Mouse (Mus musculus): ENCODE data around the gene Vps13d. TPM values are rescaled to one million over a fixed set of nuclear protein-coding genes. Genes with fewer than 3 reads are reported as not detected.

Vps13d gene
- polyA plus RNA-seq (2014; fragmentation: Nextera tagmentation; extraction: Ambion mirVana), result 8.5 and 9.1 TPM in 2 replicates

GRCm38 (mm10) chr4:145194559-145195162, at the start of gene Vps13d:
TSS of gene Vps13d (minus strand) at chr4:145195005.
- Histone ChIP-seq H3K4me3 (ENCODE audit: low read depth, low read length) (peak within 1 kb of the TSS; percentile 93), H3K9ac (peak within 1 kb of the TSS; percentile 85), H3K9me3 (ENCODE audit: low read depth, low read length) (no peaks in the 10 kb centered on the region), H3K4me1 (ENCODE audit: insufficient read depth) (peaks cover 5% of the 10 kb centered on the region), H3K36me3 (ENCODE audit: insufficient read depth) (peaks cover 7% of the 10 kb centered on the region; the same call in 1 of the 2 replicates), H3K4me2 (peak within 1 kb of the TSS; percentile 97), H3K27ac (ENCODE audit: low read depth) (peak within 1 kb of the TSS; percentile 73), H3K27me3 (ENCODE audit: insufficient read depth, low read length) (no peaks in the 10 kb centered on the region)
- WGBS, result under 1% methylated on average over 53 of the region's 53 CpGs
- TF ChIP-seq CTCF (IDR thresholded peaks at IDR 0.05; ENCODE audit: low read depth), result peak; percentile 99
- DNase-seq, result peak; percentile 97
- peak; percentile 96 for ATAC-seq (ENCODE audit: insufficient read depth)

- TF ChIP-seq CTCF (IDR thresholded peaks at IDR 0.05; ENCODE audit: low read depth), result no peak
- 32% methylated on average over 1 of the region's 1 CpGs for WGBS
- H3K27ac ChIP-seq (ENCODE audit: low read depth), result no peak overlapping the region
- H3K27me3 ChIP-seq (ENCODE audit: insufficient read depth, low read length), result peaks cover 30% of the 10 kb centered on the region
- H3K9me3 ChIP-seq (ENCODE audit: low read depth, low read length), result no peaks in the 10 kb centered on the region
- H3K9ac ChIP-seq, result no peak overlapping the region
- H3K4me2 ChIP-seq, result no peak overlapping the region
- DNase-seq, result no peak
- no peak overlapping the region for H3K4me3 ChIP-seq (ENCODE audit: low read depth, low read length)
- H3K4me1 ChIP-seq (ENCODE audit: insufficient read depth), result peaks cover 10% of the 10 kb centered on the region
- ATAC-seq (ENCODE audit: insufficient read depth), result no peak
- H3K36me3 ChIP-seq (ENCODE audit: insufficient read depth), result no peaks in the 10 kb centered on the region
These were observed 48.0 kb upstream of the Vps13d start for GRCm38 (mm10) chr4:145242719-145243350.

GRCm38 (mm10) chr4:145240723-145241231, 46.0 kb upstream of the Vps13d start:
- Histone ChIP-seq H3K9me3 (ENCODE audit: low read depth, low read length) (no peaks in the 10 kb centered on the region), H3K9ac (no peak overlapping the region), H3K4me1 (ENCODE audit: insufficient read depth) (peaks cover 10% of the 10 kb centered on the region), H3K27me3 (ENCODE audit: insufficient read depth, low read length) (peaks cover 9% of the 10 kb centered on the region; the same call in 1 of the 2 replicates), H3K4me2 (no peak overlapping the region), H3K4me3 (ENCODE audit: low read depth, low read length) (no peak overlapping the region), H3K27ac (ENCODE audit: low read depth) (no peak overlapping the region), H3K36me3 (ENCODE audit: insufficient read depth) (no peaks in the 10 kb centered on the region)
- no peak for TF ChIP-seq CTCF (IDR thresholded peaks at IDR 0.05; ENCODE audit: low read depth)
- 72% methylated on average over 4 of the region's 4 CpGs for WGBS
- DNase-seq (peak; percentile 28), ATAC-seq (ENCODE audit: insufficient read depth) (no peak)

- no peak overlapping the region for H3K4me2 ChIP-seq
- TF ChIP-seq CTCF (IDR thresholded peaks at IDR 0.05; ENCODE audit: low read depth), result no peak
- ATAC-seq (ENCODE audit: insufficient read depth) (peak; percentile 95), DNase-seq (peak; percentile 87)
- peak overlapping the region; percentile 75 for H3K27ac ChIP-seq (ENCODE audit: low read depth)
- H3K4me1 ChIP-seq (ENCODE audit: insufficient read depth), result peaks cover 10% of the 10 kb centered on the region
- no peak overlapping the region for H3K4me3 ChIP-seq (ENCODE audit: low read depth, low read length)
- no peaks in the 10 kb centered on the region for H3K27me3 ChIP-seq (ENCODE audit: insufficient read depth, low read length)
- no peaks in the 10 kb centered on the region for H3K36me3 ChIP-seq (ENCODE audit: insufficient read depth)
- H3K9me3 ChIP-seq (ENCODE audit: low read depth, low read length), result no peaks in the 10 kb centered on the region
- WGBS, result 14% methylated on average over 4 of the region's 4 CpGs
- no peak overlapping the region for H3K9ac ChIP-seq
These were observed 44.4 kb upstream of the Vps13d start for GRCm38 (mm10) chr4:145239049-145239830.

GRCm38 (mm10) chr4:145236027-145236426, 41.2 kb upstream of the Vps13d start:
- DNase-seq (no peak), ATAC-seq (ENCODE audit: insufficient read depth) (no peak)
- H3K36me3 ChIP-seq (ENCODE audit: insufficient read depth), result no peaks in the 10 kb centered on the region
- no peaks in the 10 kb centered on the region for H3K9me3 ChIP-seq (ENCODE audit: low read depth, low read length)
- WGBS, result 86% methylated on average over 7 of the region's 7 CpGs
- H3K27me3 ChIP-seq (ENCODE audit: insufficient read depth, low read length), result no peaks in the 10 kb centered on the region
- no peak for TF ChIP-seq CTCF (IDR thresholded peaks at IDR 0.05; ENCODE audit: low read depth)
- no peak overlapping the region for H3K9ac ChIP-seq
- H3K4me3 ChIP-seq (ENCODE audit: low read depth, low read length), result no peak overlapping the region
- H3K27ac ChIP-seq (ENCODE audit: low read depth), result no peak overlapping the region
- no peak overlapping the region for H3K4me2 ChIP-seq
- peaks cover 10% of the 10 kb centered on the region for H3K4me1 ChIP-seq (ENCODE audit: insufficient read depth)

- TF ChIP-seq CTCF (IDR thresholded peaks at IDR 0.05; ENCODE audit: low read depth), result no peak
- DNase-seq (no peak), ATAC-seq (ENCODE audit: insufficient read depth) (no peak)
- H3K9me3 ChIP-seq (ENCODE audit: low read depth, low read length), result no peaks in the 10 kb centered on the region
- WGBS, result 53% methylated on average over 3 of the region's 3 CpGs
- H3K4me3 ChIP-seq (ENCODE audit: low read depth, low read length), result no peak overlapping the region
- H3K27ac ChIP-seq (ENCODE audit: low read depth), result no peak overlapping the region
- H3K27me3 ChIP-seq (ENCODE audit: insufficient read depth, low read length), result no peaks in the 10 kb centered on the region
- H3K36me3 ChIP-seq (ENCODE audit: insufficient read depth), result no peaks in the 10 kb centered on the region
- H3K4me2 ChIP-seq, result no peak overlapping the region
- H3K4me1 ChIP-seq (ENCODE audit: insufficient read depth), result no peaks in the 10 kb centered on the region
- H3K9ac ChIP-seq, result no peak overlapping the region
These were observed 38.9 kb upstream of the Vps13d start for GRCm38 (mm10) chr4:145233487-145234228.
